Mouse (Mus musculus) kidney, postnatal 0 days (tissue): ENCODE results near the gene Adk. TPM values are rescaled to one million over a fixed set of nuclear protein-coding genes. Genes with fewer than 3 reads are reported as not detected.

ENCODE experiments used
- ATAC-seq: fragments of 200-750 bp; cut with Nextera tagmentation; replicated peaks from 2 replicates; pipeline ENCODE4 v1.8.0; 2017; ENCODE audit warnings: low read depth, moderate number of reproducible peaks, moderate TSS enrichment, moderate library complexity; ENCODE audit not compliant: low FRiP score
- DNase-seq: peaks from one replicate; pipeline ENCODE4 v3.0.0-alpha.2; 2016; ENCODE audit warnings: low spot score
- H3K27ac ChIP-seq: fragments of 300-500 bp; sonication (generic); 2 replicates; pipeline ENCODE4 v1.5.1; 2014; ENCODE audit warnings: mild to moderate bottlenecking
- H3K27me3 ChIP-seq: fragments of 300-500 bp; sonication (generic); 2 replicates; pipeline ENCODE4 v1.6.1; 2014; ENCODE audit warnings: low read length, mixed read lengths; ENCODE audit not compliant: insufficient read depth
- H3K36me3 ChIP-seq: fragments of 300-500 bp; sonication (generic); 2 replicates; pipeline ENCODE4 v1.6.1; 2014; ENCODE audit warnings: low read length, mixed read lengths; ENCODE audit not compliant: insufficient read depth
- H3K4me1 ChIP-seq: fragments of 300-500 bp; sonication (generic); replicated peaks from 2 replicates; pipeline ENCODE4 v1.6.1; 2014; ENCODE audit warnings: antibody characterized with exemption, low read length, mixed read lengths; ENCODE audit not compliant: insufficient read depth
- H3K4me2 ChIP-seq: fragments of 300-500 bp; sonication (generic); 2 replicates; pipeline ENCODE4 v1.6.1; 2014; ENCODE audit warnings: mild to moderate bottlenecking, low read length, moderate library complexity, mixed read lengths
- H3K4me3 ChIP-seq: fragments of 300-500 bp; sonication (generic); replicated peaks from 2 replicates; pipeline ENCODE4 v1.5.1; 2014; ENCODE audit warnings: low read depth, low read length
- H3K9ac ChIP-seq: fragments of 300-500 bp; sonication (generic); 2 replicates; pipeline ENCODE4 v1.6.1; 2014; ENCODE audit warnings: low read depth, low read length
- H3K9me3 ChIP-seq: fragments of 300-500 bp; sonication (generic); replicated peaks from 2 replicates; pipeline ENCODE4 v1.6.1; 2016; ENCODE audit warnings: low read length, inconsistent platforms, mixed read lengths
- CTCF ChIP-seq: IDR thresholded peaks from 2 replicates; pipeline ENCODE4 v1.5.1; 2016; ENCODE audit warnings: antibody characterized with exemption, low read depth, mild to moderate bottlenecking, moderate library complexity
- WGBS: fragments of 180-500 bp; shearing (Covaris S2); extraction: QIAGEN DNeasy Blood & Tissue Kit; methylation state at CpG from one replicate; pipeline ENCODE4 v1.1.7; 2014; 5-methylcytosine and 5-hydroxymethylcytosine counted together
- polyA plus RNA-seq: library from polyadenylated mRNA; unstranded; fragments of >200 nt; fragmentation: Nextera tagmentation; extraction: Ambion mirVana; gene quantifications from 2 replicates; pipeline ENCODE4 v1.2.1, GENCODE M21; 2015

The Adk gene
- polyA plus RNA-seq, 1 experiment from 2014 or later: 193 TPM

DNA sequence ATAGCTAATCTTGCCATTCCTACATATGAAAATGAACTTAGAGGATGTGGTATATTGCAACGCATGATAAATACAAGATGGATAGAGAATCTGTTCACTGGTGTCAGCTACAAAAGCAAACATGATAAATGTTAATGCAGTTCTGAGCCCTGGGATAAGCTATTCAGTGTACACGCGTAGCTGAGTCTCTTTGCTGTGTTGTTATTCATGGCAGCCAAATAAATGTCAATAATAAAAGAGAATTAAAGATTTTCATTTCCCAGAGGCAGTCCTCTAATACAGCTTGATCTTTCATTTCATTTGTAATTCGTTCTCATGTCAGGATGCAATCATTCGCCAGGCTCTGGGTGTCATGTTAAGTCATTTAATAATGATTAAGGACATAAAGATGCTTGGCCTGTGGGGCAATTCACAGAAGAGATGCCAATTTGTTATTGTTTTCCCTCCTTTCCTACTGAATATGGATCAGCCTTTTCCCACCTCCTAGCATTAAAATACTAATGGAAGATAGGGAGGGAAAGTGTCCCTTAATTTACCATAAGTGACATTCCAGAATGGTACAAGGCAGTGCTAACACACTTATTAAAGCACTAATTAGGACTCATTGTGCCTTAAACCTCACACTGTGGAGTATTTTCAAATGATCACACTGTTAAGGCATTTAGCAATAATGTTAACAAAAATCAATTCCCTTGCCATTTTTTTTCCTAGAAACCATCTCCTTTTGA is 331.5 kb downstream of the Adk start:
- DNase-seq: no peak
- Histone ChIP-seq H3K27me3 (no peaks in the 10 kb centered on the region), H3K4me1 (no peaks in the 10 kb centered on the region), H3K36me3 (0 out of 2 replicates have a peak, but pooled peaks cover 7% of the 10 kb centered on the region), H3K4me3 (no peak overlapping the region), H3K9ac (no peak overlapping the region), H3K4me2 (no peak overlapping the region), H3K9me3 (no peaks in the 10 kb centered on the region), H3K27ac (no peak overlapping the region)
- no peak for TF ChIP-seq CTCF
- no peak for ATAC-seq
- 83% methylated on average over 5 of the region's 5 CpGs for WGBS

DNA sequence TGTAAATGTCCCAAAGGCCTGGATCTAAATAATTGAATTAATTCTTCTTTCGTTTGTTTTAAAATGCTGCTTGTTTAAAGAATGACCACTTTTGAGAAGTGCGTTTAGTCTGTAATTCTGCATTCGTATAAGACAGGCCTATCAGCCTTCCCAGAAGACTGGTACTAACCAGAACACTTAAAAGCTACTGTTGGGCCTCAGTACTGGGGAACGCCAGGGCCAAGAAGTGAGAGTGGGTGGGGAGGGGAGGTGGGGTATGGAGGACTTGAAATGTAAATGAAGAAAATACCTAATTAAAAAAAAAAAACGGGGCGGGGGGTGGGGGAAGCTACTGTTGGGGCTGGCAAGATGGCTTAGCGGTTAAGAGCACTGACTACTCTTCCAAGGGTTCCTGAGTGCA is 347.1 kb downstream of the Adk start:
- ATAC-seq (no peak), DNase-seq (no peak)
- no peak for TF ChIP-seq CTCF
- Histone ChIP-seq H3K9ac (no peak overlapping the region), H3K4me3 (no peak overlapping the region), H3K36me3 (no peaks in the 10 kb centered on the region), H3K27me3 (no peaks in the 10 kb centered on the region), H3K4me1 (no peaks in the 10 kb centered on the region), H3K4me2 (no peak overlapping the region), H3K9me3 (no peaks in the 10 kb centered on the region), H3K27ac (no peak overlapping the region)
- WGBS: 93% methylated on average over 7 of the region's 7 CpGs

DNA sequence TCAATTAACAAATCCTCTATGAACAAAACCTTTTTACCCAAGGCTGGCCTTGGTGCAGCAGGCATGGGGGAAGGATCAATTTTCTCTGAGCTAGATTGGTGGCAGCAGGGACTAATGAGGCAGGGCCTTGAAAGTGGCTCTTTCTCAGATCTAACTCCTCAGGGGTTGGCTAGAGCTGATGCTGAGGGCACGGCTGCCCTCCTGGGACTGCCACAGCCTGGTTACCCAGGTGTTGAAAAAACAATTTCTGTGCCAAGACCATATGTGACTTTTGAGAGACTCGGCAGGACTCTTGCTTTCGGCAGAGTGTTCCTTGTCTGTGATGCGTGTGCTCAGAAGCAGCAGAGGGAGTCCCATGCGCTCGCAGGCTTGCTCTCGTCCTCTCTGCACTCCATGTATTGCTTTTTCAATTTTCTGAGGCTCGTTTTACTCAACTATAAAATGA is 349.8 kb downstream of the Adk start:
- no peak overlapping the region for H3K27ac ChIP-seq
- no peak overlapping the region for H3K9ac ChIP-seq
- no peak; the same call in 1 of the 2 replicates for TF ChIP-seq CTCF
- 49% methylated on average over 8 of the region's 8 CpGs for WGBS
- no peak overlapping the region for H3K4me3 ChIP-seq
- no peaks in the 10 kb centered on the region for H3K27me3 ChIP-seq
- ATAC-seq (no peak), DNase-seq (no peak)
- no peak overlapping the region for H3K4me2 ChIP-seq
- H3K36me3 ChIP-seq: no peaks in the 10 kb centered on the region
- H3K9me3 ChIP-seq: no peaks in the 10 kb centered on the region
- H3K4me1 ChIP-seq: no peaks in the 10 kb centered on the region

DNA sequence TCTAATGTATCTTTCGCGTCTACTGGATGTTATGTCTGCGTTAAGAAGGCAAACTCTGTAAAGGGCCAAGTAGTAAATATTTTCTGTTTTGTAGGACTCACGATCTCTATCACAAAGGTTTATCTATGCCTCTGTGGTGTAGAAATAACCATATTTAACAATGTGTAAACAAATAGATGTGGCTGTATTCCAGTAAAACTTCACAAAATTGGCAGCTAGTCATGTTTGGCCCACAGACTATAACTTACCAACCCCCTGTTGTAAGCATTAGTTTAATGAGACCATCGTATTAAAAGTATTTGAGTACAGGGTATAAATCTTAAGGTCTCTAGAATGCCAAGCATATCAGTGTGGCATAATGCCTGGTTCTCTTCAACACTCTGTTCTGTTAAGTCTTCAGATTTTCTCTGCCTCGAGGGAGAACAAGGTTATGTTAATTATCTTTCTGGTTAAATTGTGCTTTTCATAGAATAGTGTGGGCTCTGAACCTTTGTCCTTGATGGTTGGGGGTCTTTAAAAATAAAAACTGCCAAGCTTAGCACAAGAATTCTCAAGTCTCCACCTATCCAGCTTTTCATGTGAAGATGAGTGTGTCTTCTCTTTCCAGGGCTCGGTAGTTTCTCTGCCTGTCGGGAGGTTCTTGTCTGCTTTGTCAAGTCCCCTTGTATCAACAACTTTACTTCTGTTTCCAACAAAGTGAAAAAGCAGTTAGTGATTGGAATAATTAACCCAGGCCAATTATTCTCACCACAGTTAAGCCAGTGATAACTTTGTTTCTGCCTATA is 350.4 kb downstream of the Adk start:
- Histone ChIP-seq H3K9ac (no peak overlapping the region), H3K9me3 (no peaks in the 10 kb centered on the region), H3K4me2 (no peak overlapping the region), H3K27ac (no peak overlapping the region), H3K36me3 (no peaks in the 10 kb centered on the region), H3K4me1 (no peaks in the 10 kb centered on the region), H3K27me3 (no peaks in the 10 kb centered on the region), H3K4me3 (no peak overlapping the region)
- WGBS: 50% methylated on average over 8 of the region's 8 CpGs
- ATAC-seq: no peak
- peak; percentile 36 for DNase-seq
- no peak for TF ChIP-seq CTCF

DNA sequence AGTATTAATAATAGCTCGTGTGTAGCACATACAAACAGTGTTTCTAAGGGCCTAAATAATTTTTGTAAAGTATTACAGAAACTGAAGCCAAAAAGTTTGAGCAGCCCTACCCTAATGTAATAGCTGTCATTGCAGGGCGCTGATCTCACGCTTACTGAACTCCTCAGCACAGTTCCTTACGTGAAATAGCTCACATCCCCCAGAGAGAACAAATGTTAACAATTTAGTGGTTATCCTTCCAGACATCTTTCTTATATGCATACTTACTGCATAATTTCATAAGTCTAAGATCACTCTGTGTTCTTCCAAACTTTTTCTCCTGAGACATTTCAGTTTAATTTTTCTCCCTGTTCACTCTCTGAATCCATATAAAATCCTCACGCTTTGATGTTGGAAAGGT is 354.6 kb downstream of the Adk start:
- H3K9ac ChIP-seq: no peak overlapping the region
- H3K36me3 ChIP-seq: no peaks in the 10 kb centered on the region
- H3K4me3 ChIP-seq: no peak overlapping the region
- no peaks in the 10 kb centered on the region for H3K27me3 ChIP-seq
- TF ChIP-seq CTCF: no peak
- H3K9me3 ChIP-seq: no peaks in the 10 kb centered on the region
- ATAC-seq (no peak), DNase-seq (no peak)
- H3K4me1 ChIP-seq: no peaks in the 10 kb centered on the region
- H3K27ac ChIP-seq: no peak overlapping the region
- 92% methylated on average over 5 of the region's 5 CpGs for WGBS
- no peak overlapping the region for H3K4me2 ChIP-seq

DNA sequence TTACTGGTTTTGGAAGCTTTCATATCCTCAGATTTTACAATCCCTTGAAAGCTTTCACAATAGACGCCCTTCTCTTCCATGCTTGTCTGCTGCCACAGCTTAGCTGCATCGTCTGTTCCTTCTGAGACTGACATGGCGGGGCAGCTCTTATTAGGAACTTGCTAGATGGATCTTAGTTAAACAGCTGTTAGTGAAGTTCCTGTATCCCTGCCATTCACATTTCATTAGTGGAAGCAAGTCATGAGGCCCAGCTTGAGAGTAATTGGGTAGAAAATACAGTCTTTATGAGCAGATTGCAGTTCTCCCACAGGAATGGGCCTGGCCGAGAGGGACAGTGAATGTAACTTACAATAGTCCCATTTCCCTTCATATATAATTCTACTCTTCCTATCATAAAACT is 356.5 kb downstream of the Adk start:
- no peak for DNase-seq
- H3K9ac ChIP-seq: no peak overlapping the region
- no peaks in the 10 kb centered on the region for H3K4me1 ChIP-seq
- no peak overlapping the region for H3K4me3 ChIP-seq
- no peaks in the 10 kb centered on the region for H3K9me3 ChIP-seq
- H3K4me2 ChIP-seq: no peak overlapping the region
- ATAC-seq: no peak
- H3K36me3 ChIP-seq: no peaks in the 10 kb centered on the region
- H3K27ac ChIP-seq: no peak overlapping the region
- no peak for TF ChIP-seq CTCF
- 90% methylated on average over 4 of the region's 4 CpGs for WGBS
- H3K27me3 ChIP-seq: no peaks in the 10 kb centered on the region
